Mouse (Mus musculus): Measurements from ENCODE around the gene Edn1. TPM values are rescaled to one million over a fixed set of nuclear protein-coding genes. Genes with fewer than 3 reads are reported as not detected.

Edn1 gene
- total and polyA plus RNA-seq, 3 experiments: not detected

DNA sequence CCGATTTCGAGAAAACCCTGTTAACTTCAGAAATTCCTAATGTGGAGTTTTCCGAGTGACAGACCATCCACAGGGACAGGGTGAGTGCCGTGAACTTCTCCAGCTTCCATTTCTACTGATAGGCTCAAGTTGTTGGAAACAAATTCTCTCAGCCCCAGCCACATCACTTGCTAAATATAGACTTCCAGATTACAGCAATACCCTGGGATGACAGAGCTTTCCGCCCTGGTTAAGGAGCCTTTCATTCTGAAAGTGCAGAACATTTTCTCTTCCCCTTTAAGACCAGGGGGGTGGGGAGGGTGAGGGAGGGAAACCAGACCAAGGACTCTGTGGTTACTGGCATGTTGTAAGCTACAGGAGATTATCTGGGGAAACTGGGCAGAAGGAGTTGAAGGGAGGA is 42.9 kb upstream of the Edn1 start:
- Histone ChIP-seq H3K36me3 (ENCODE audit: control insufficient read depth in 1 of 2, insufficient read depth in 2 of 2, low read length in 2 of 2) (no peaks in the 10 kb centered on the region), H3K9ac (ENCODE audit: control insufficient read depth, low read depth, low read length, poor library complexity, severe bottlenecking) (no peak overlapping the region), H3K4me3 (ENCODE audit: control insufficient read depth in 1 of 2, insufficient read depth in 1 of 2, low read depth in 2 of 2, low read length in 2 of 2) (no peak overlapping the region), H3K79me2 (ENCODE audit: control insufficient read depth, insufficient read depth, low read length, poor library complexity) (no peaks in the 10 kb centered on the region), H3K27me3 (ENCODE audit: control insufficient read depth in 1 of 2, insufficient read depth in 2 of 2, low read length in 2 of 2) (no peaks in the 10 kb centered on the region), H3K27ac (ENCODE audit: control insufficient read depth, low read depth, low read length) (no peak overlapping the region), H3K9me3 (replicated peaks; ENCODE audit: insufficient read depth, low read length) (no peaks in the 10 kb centered on the region), H3K4me1 (ENCODE audit: control insufficient read depth in 1 of 2, insufficient read depth in 2 of 2, low read length in 2 of 2) (no peaks in the 10 kb centered on the region)
- no peak for DNase-seq (ENCODE audit: low read depth, low spot score)
- TF ChIP-seq NELFE (IDR thresholded peaks at IDR 0.05; ENCODE audit: low read depth, low read length) (no peak), POLR2A (IDR thresholded peaks at IDR 0.05; ENCODE audit: control insufficient read depth in 1 of 2, insufficient read depth in 1 of 2, low read depth in 1 of 2, low read length in 2 of 2, poor library complexity in 1 of 2) (no peak), HCFC1 (IDR thresholded peaks at IDR 0.05; ENCODE audit: low read depth, low read length) (no peak), USF2 (IDR thresholded peaks at IDR 0.05; ENCODE audit: borderline replicate concordance in 1 of 2, insufficient read depth in 1 of 2, low read depth in 1 of 2, low read length in 2 of 2) (no peak), RCOR1 (IDR thresholded peaks at IDR 0.05; ENCODE audit: low read depth, low read length) (no peak), TAL1 (IDR thresholded peaks at IDR 0.05; ENCODE audit: low read length) (no peak), CHD2 (IDR thresholded peaks at IDR 0.05; ENCODE audit: low read length) (no peak), NRF1 (IDR thresholded peaks at IDR 0.05; ENCODE audit: insufficient read depth, low read depth, low read length, poor library complexity, severe bottlenecking) (no peak), USF1 (IDR thresholded peaks at IDR 0.05; ENCODE audit: low read depth, low read length) (no peak), ZNF384 (IDR thresholded peaks at IDR 0.05; ENCODE audit: low read depth, low read length) (no peak)

DNA sequence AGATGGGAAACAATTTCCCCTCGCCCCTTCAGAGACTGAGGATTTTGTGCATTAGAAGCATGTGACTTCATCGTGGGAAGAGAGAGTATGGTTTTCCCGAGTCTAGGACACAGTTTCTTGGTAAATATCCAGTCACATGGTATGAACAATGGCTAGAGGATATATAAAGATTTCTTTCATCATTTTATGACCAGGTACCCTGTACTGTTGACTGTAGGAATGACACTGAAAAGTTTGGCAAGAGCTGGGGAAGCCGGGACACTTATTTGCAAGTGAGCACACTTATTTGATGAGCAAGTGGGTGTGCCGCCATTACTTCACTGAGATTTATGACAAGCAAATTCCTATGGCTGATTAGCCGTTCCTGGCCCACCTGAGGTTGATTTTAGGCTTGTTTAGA is 40.6 kb upstream of the Edn1 start:
- Histone ChIP-seq H3K79me2 (ENCODE audit: control insufficient read depth, insufficient read depth, low read length, poor library complexity) (no peaks in the 10 kb centered on the region), H3K27me3 (ENCODE audit: control insufficient read depth in 1 of 2, insufficient read depth in 2 of 2, low read length in 2 of 2) (no peaks in the 10 kb centered on the region), H3K4me1 (ENCODE audit: control insufficient read depth in 1 of 2, insufficient read depth in 2 of 2, low read length in 2 of 2) (no peaks in the 10 kb centered on the region), H3K36me3 (ENCODE audit: control insufficient read depth in 1 of 2, insufficient read depth in 2 of 2, low read length in 2 of 2) (no peaks in the 10 kb centered on the region), H3K9me3 (replicated peaks; ENCODE audit: insufficient read depth, low read length) (no peaks in the 10 kb centered on the region), H3K4me3 (ENCODE audit: control insufficient read depth in 1 of 2, insufficient read depth in 1 of 2, low read depth in 2 of 2, low read length in 2 of 2) (no peak overlapping the region), H3K27ac (ENCODE audit: control insufficient read depth, low read depth, low read length) (no peak overlapping the region), H3K9ac (ENCODE audit: control insufficient read depth, low read depth, low read length, poor library complexity, severe bottlenecking) (no peak overlapping the region)
- no peak for TF ChIP-seq HCFC1 (IDR thresholded peaks at IDR 0.05; ENCODE audit: low read depth, low read length)
- TF ChIP-seq BHLHE40 (IDR thresholded peaks at IDR 0.05; ENCODE audit: borderline replicate concordance, low read depth, low read length): no peak
- no peak for TF ChIP-seq UBTF (IDR thresholded peaks at IDR 0.05; ENCODE audit: borderline replicate concordance, insufficient read depth, low read depth, low read length)
- no peak for TF ChIP-seq E2F4 (IDR thresholded peaks at IDR 0.05; ENCODE audit: borderline replicate concordance, low read depth, low read length)
- no peak for TF ChIP-seq POLR2A (IDR thresholded peaks at IDR 0.05; ENCODE audit: control insufficient read depth in 1 of 2, insufficient read depth in 1 of 2, low read depth in 1 of 2, low read length in 2 of 2, poor library complexity in 1 of 2)
- TF ChIP-seq SMC3 (IDR thresholded peaks at IDR 0.05; ENCODE audit: low read depth, low read length): no peak
- no peak for DNase-seq (ENCODE audit: low read depth, low spot score)

- Histone ChIP-seq H3K9me3 (replicated peaks; ENCODE audit: insufficient read depth, low read length) (no peaks in the 10 kb centered on the region), H3K79me2 (ENCODE audit: control insufficient read depth, insufficient read depth, low read length, poor library complexity) (no peaks in the 10 kb centered on the region)
- TF ChIP-seq ETS1 (IDR thresholded peaks at IDR 0.05; ENCODE audit: low read depth, low read length): no peak
- no peak for TF ChIP-seq ZC3H11A (IDR thresholded peaks at IDR 0.05; ENCODE audit: low read depth, low read length)
- TF ChIP-seq TAL1 (IDR thresholded peaks at IDR 0.05; ENCODE audit: low read length): no peak
- no peak for TF ChIP-seq SIN3A (IDR thresholded peaks at IDR 0.05; ENCODE audit: low read length)
- TF ChIP-seq CHD2 (IDR thresholded peaks at IDR 0.05; ENCODE audit: low read length): no peak
- TF ChIP-seq TBP (IDR thresholded peaks at IDR 0.05; ENCODE audit: low read depth, low read length): no peak
- no peak for TF ChIP-seq POLR2AphosphoS2 (IDR thresholded peaks at IDR 0.05; ENCODE audit: low read length)
- TF ChIP-seq ELF1 (IDR thresholded peaks at IDR 0.05; ENCODE audit: low read depth, low read length): no peak
- TF ChIP-seq BHLHE40 (IDR thresholded peaks at IDR 0.05; ENCODE audit: borderline replicate concordance, low read depth, low read length): no peak
- no peak for TF ChIP-seq EP300 (IDR thresholded peaks at IDR 0.05; ENCODE audit: low read depth in 1 of 2, low read length in 2 of 2)
- TF ChIP-seq POLR2AphosphoS5 (IDR thresholded peaks at IDR 0.05; ENCODE audit: borderline replicate concordance, low read depth, low read length): no peak
- no peak for TF ChIP-seq RAD21 (IDR thresholded peaks at IDR 0.05; ENCODE audit: low read depth, low read length)
- TF ChIP-seq TCF12 (IDR thresholded peaks at IDR 0.05; ENCODE audit: low read depth, low read length): no peak
- TF ChIP-seq USF2 (IDR thresholded peaks at IDR 0.05; ENCODE audit: borderline replicate concordance in 1 of 2, insufficient read depth in 1 of 2, low read depth in 1 of 2, low read length in 2 of 2): no peak
- no peak for TF ChIP-seq MYB (IDR thresholded peaks at IDR 0.05; ENCODE audit: low read depth, low read length)
- TF ChIP-seq GATA1 (IDR thresholded peaks at IDR 0.05; ENCODE audit: low read depth, low read length): no peak
Measured at GRCm38 (mm10) chr13:42270051-42270450, 31.2 kb upstream of the Edn1 start.

More at GRCm38 (mm10) chr13:42270051-42270450, 31.2 kb upstream of the Edn1 start:
- H3K9ac ChIP-seq (ENCODE audit: control insufficient read depth, low read depth, low read length, poor library complexity, severe bottlenecking): no peak overlapping the region
- H3K27me3 ChIP-seq (ENCODE audit: control insufficient read depth in 1 of 2, insufficient read depth in 2 of 2, low read length in 2 of 2): no peaks in the 10 kb centered on the region
- no peaks in the 10 kb centered on the region for H3K36me3 ChIP-seq (ENCODE audit: control insufficient read depth in 1 of 2, insufficient read depth in 2 of 2, low read length in 2 of 2)
- H3K4me1 ChIP-seq (ENCODE audit: control insufficient read depth in 1 of 2, insufficient read depth in 2 of 2, low read length in 2 of 2): no peaks in the 10 kb centered on the region
- DNase-seq (ENCODE audit: low read depth, low spot score): no peak
- H3K27ac ChIP-seq (ENCODE audit: control insufficient read depth, low read depth, low read length): no peak overlapping the region
- no peak overlapping the region for H3K4me3 ChIP-seq (ENCODE audit: control insufficient read depth in 1 of 2, insufficient read depth in 1 of 2, low read depth in 2 of 2, low read length in 2 of 2)
